7 mouse cellular contexts compared by ENCODE assay signal in the genomic region with DNA sequence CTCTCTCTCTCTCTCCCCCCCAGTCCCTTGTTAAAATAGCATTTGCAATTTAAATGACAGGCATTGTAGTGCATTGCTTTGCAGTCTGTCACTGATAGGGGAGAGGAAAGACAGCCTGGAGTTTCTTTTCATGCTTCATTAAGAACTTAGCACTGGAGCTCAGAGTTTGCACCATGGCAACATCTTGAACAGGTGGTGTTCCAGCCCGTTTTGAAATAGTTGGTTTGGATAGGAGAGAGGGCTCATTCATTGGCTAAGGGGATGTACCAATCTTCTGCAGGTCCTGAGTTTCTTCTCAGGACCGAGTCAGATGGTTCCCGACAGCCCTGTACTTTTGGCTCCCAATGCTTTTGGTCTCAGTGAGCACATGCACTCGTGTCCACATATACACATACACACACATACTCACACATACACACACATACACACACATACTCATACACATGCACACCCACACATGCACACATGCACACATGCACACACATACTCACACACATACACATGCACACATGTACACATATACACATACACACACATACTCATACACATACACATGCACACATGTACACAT.
DNase-seq lines count a peak whose midpoint lies in the region; ATAC-seq and TF ChIP-seq lines count a peak whose summit lies in the region.
"Not testable (repeated sequence)": the region's sequence is repeated elsewhere in the genome, so short reads cannot be mapped to it uniquely, and the experiment has no call there.

No protein-coding gene starts in this region.

- H3K4me2 ChIP-seq in forebrain, embryonic 15.5 days (replicated peaks); hindbrain, postnatal 0 days (ENCODE audit: low read depth, low read length); neural tube, embryonic 11.5 days (ENCODE audit: low read depth): not testable (repeated sequence)
- peak overlapping the region; percentile 27 for H3K4me2 ChIP-seq in hindbrain, embryonic 12.5 days (replicated peaks)
- peak overlapping the region; percentile 28 for H3K4me2 ChIP-seq in midbrain, embryonic 13.5 days (replicated peaks)

- H3K9me3 ChIP-seq in forebrain, embryonic 10.5 days; forebrain, embryonic 15.5 days; hindbrain, embryonic 12.5 days (replicated peaks); hindbrain, postnatal 0 days (ENCODE audit: low read length); midbrain, embryonic 13.5 days; neural tube, embryonic 11.5 days (ENCODE audit: control insufficient read depth, low read length): not testable (repeated sequence)

- WGBS in forebrain, embryonic 10.5 days, result 36% methylated on average over 4 of the region's 4 CpGs
- 17% methylated on average over 4 of the region's 4 CpGs for WGBS in forebrain, embryonic 15.5 days
- WGBS in hindbrain, embryonic 12.5 days, result 10% methylated on average over 4 of the region's 4 CpGs
- 18% methylated on average over 4 of the region's 4 CpGs for WGBS in hindbrain, postnatal 0 days
- WGBS in midbrain, embryonic 13.5 days, result 15% methylated on average over 4 of the region's 4 CpGs
- WGBS in neural tube, embryonic 11.5 days, result 32% methylated on average over 4 of the region's 4 CpGs

- not testable (repeated sequence) for H3K9ac ChIP-seq in forebrain, embryonic 15.5 days (replicated peaks); hindbrain, embryonic 12.5 days; hindbrain, postnatal 0 days (replicated peaks; ENCODE audit: low read length); midbrain, embryonic 13.5 days (replicated peaks); neural tube, embryonic 11.5 days (ENCODE audit: low read length)

- ATAC-seq in forebrain, embryonic 15.5 days (replicated peaks), result peak; percentile 89
- peak; percentile 84 for ATAC-seq in hindbrain, embryonic 12.5 days (ENCODE audit: low FRiP score)
- peak; percentile 77; the same call in 1 of the 2 replicates for ATAC-seq in hindbrain, postnatal 0 days
- ATAC-seq in midbrain, embryonic 13.5 days, result peak; percentile 93
- ATAC-seq in neural tube, embryonic 11.5 days (ENCODE audit: insufficient read depth, low FRiP score, low TSS enrichment), result peak; percentile 89

- H3K4me1 ChIP-seq in forebrain, embryonic 10.5 days, result peaks cover 15% of the 10 kb centered on the region
- H3K4me1 ChIP-seq in forebrain, embryonic 15.5 days; hindbrain, embryonic 12.5 days; hindbrain, postnatal 0 days (ENCODE audit: insufficient read depth, low read length); midbrain, embryonic 13.5 days (replicated peaks); neural tube, embryonic 11.5 days (ENCODE audit: control insufficient read depth, insufficient read depth, low read length): not testable (repeated sequence)

- not testable (repeated sequence) for TF ChIP-seq CTCF in hindbrain, postnatal 0 days (IDR thresholded peaks at IDR 0.05; ENCODE audit: low read depth)

- not testable (repeated sequence) for H3K27me3 ChIP-seq in forebrain, embryonic 10.5 days (ENCODE audit: poor library complexity, severe bottlenecking); forebrain, embryonic 15.5 days; hindbrain, embryonic 12.5 days; hindbrain, postnatal 0 days (ENCODE audit: insufficient read depth, low read length); midbrain, embryonic 13.5 days; neural tube, embryonic 11.5 days (ENCODE audit: control insufficient read depth, insufficient read depth, low read length)

- not testable (repeated sequence) for H3K4me3 ChIP-seq in forebrain, embryonic 10.5 days; forebrain, embryonic 15.5 days; hindbrain, embryonic 12.5 days; hindbrain, postnatal 0 days (ENCODE audit: low read length); midbrain, embryonic 13.5 days (replicated peaks); neural tube, embryonic 11.5 days (ENCODE audit: low read depth, low read length)

- H3K36me3 ChIP-seq in forebrain, embryonic 10.5 days (replicated peaks); forebrain, embryonic 15.5 days; hindbrain, embryonic 12.5 days; hindbrain, postnatal 0 days (ENCODE audit: insufficient read depth, low read length); midbrain, embryonic 13.5 days; neural tube, embryonic 11.5 days (ENCODE audit: control insufficient read depth, insufficient read depth, low read length): not testable (repeated sequence)

- peak overlapping the region; percentile 74; the same call in 1 of the 2 replicates for H3K27ac ChIP-seq in forebrain, embryonic 10.5 days
- not testable (repeated sequence) for H3K27ac ChIP-seq in forebrain, embryonic 15.5 days (replicated peaks); hindbrain, postnatal 0 days; neural tube, embryonic 11.5 days (ENCODE audit: low read depth, low read length)
- peak overlapping the region; percentile 19 for H3K27ac ChIP-seq in hindbrain, embryonic 12.5 days
- H3K27ac ChIP-seq in midbrain, embryonic 13.5 days, result peak overlapping the region; percentile 44

- peak; percentile 23 for DNase-seq in forebrain, embryonic 10.5 days (ENCODE audit: extremely low spot score, low spot score)
- DNase-seq in hindbrain, postnatal 0 days (ENCODE audit: low spot score), result not testable (repeated sequence)
- DNase-seq in neural tube, embryonic 11.5 days (ENCODE audit: low spot score), result peak; percentile 24
- peak; percentile 28 for DNase-seq in retina, postnatal 1 day
